Mouse (Mus musculus): Measurements from ENCODE around the gene Kcne1. TPM values are rescaled to one million over a fixed set of nuclear protein-coding genes. Genes with fewer than 3 reads are reported as not detected.

Gene Kcne1
- polyA plus RNA-seq, 1 experiment from 2014 or later: not detected

DNA sequence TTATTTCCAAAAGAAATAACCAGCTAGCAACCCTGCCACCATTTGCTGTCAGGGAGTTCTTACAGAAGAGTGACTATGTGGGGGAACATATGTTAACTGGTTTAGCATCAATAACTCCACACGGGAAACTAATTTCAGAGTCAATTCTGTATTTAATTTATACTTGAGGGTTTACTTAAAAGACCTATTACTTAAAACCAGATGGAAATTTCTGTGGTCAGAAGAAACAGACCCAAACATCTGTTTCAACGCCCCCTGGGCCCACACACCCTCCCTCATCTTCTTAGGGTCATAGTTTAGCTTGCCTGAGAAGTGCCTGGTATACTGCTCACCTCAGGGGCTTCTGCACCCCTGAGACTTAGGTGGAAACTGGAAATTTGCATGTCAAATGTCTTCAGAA is 5.4 kb downstream of the Kcne1 start:
- Histone ChIP-seq H3K4me3 (no peak overlapping the region), H3K4me2 (no peak overlapping the region), H3K9me3 (no peaks in the 10 kb centered on the region), H3K27me3 (replicated peaks) (no peaks in the 10 kb centered on the region), H3K36me3 (replicated peaks) (no peaks in the 10 kb centered on the region), H3K4me1 (peaks cover 3% of the 10 kb centered on the region; the same call in 1 of the 2 replicates), H3K9ac (no peak overlapping the region), H3K27ac (no peak overlapping the region)
- no peak for ATAC-seq (replicated peaks)
- WGBS: 78% methylated on average over 2 of the region's 2 CpGs

GRCm38 (mm10) chr16:92353295-92353694 is 6.0 kb downstream of the Kcne1 start:
- Histone ChIP-seq H3K27me3 (replicated peaks) (no peaks in the 10 kb centered on the region), H3K9ac (no peak overlapping the region), H3K27ac (no peak overlapping the region), H3K4me1 (peaks cover 3% of the 10 kb centered on the region; the same call in 1 of the 2 replicates), H3K4me2 (no peak overlapping the region), H3K36me3 (replicated peaks) (no peaks in the 10 kb centered on the region), H3K4me3 (no peak overlapping the region), H3K9me3 (no peaks in the 10 kb centered on the region)
- no peak for ATAC-seq (replicated peaks)
- WGBS: 86% methylated on average over 12 of the region's 12 CpGs

DNA sequence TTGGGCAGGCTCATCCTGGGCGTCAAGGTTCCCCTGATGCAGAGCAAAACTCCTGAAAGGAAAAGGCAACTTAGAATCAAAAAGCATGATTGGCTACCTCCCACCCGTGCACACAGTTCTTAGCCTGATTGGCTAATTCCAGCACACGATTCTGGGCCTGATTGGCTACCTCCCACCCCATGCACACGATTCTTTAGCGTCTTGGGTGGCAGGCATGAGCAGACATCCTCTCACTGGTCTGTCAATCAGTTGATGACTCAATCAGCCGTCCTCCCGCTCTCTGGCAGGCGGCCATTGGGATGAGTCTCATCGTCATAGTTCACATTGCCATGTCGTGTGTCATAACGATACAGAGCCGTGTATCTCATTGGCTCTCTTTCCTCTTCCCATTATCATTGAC is 10.3 kb downstream of the Kcne1 start:
- H3K27me3 ChIP-seq (replicated peaks): no peaks in the 10 kb centered on the region
- no peak overlapping the region for H3K4me2 ChIP-seq
- H3K4me3 ChIP-seq: no peak overlapping the region
- no peak overlapping the region for H3K9ac ChIP-seq
- ATAC-seq (replicated peaks): 0 out of 2 replicates have a peak, but pooled peaks have one; percentile 27
- H3K27ac ChIP-seq: no peak overlapping the region
- 58% methylated on average over 12 of the region's 12 CpGs for WGBS
- H3K4me1 ChIP-seq: 0 out of 2 replicates have a peak, but pooled peaks cover 4% of the 10 kb centered on the region
- H3K36me3 ChIP-seq (replicated peaks): no peaks in the 10 kb centered on the region
- no peaks in the 10 kb centered on the region for H3K9me3 ChIP-seq

GRCm38 (mm10) chr16:92346297-92346916 is 12.9 kb downstream of the Kcne1 start:
- Histone ChIP-seq H3K27ac (no peak overlapping the region), H3K36me3 (replicated peaks) (no peaks in the 10 kb centered on the region), H3K4me2 (no peak overlapping the region), H3K9ac (no peak overlapping the region), H3K4me3 (no peak overlapping the region), H3K9me3 (no peaks in the 10 kb centered on the region), H3K4me1 (peaks cover 4% of the 10 kb centered on the region; the same call in 1 of the 2 replicates), H3K27me3 (replicated peaks) (no peaks in the 10 kb centered on the region)
- no peak for ATAC-seq (replicated peaks)
- 55% methylated on average over 13 of the region's 13 CpGs for WGBS

DNA sequence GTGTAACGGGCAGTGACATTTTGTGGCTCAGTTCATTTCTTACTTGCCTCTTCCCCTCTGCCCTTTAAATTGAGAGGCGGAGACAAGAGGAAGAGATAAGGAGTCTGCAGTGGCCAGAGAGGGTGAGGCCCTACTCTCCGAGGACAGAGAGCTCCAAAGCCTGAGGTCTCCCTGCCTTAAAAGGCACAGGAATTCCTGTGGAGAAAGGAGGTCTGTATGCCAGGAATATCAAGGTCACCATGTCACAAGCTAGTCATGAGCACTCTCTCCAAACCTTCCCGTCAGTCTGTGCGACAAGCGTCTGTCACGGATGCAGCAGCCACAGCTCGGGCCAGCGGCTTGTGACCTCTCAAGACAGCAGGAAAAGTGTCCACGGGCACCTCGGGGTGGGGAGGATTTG is 14.1 kb downstream of the Kcne1 start:
- Histone ChIP-seq H3K27ac (no peak overlapping the region), H3K9ac (no peak overlapping the region), H3K9me3 (no peaks in the 10 kb centered on the region), H3K4me3 (no peak overlapping the region), H3K36me3 (replicated peaks) (no peaks in the 10 kb centered on the region), H3K4me1 (peaks cover 13% of the 10 kb centered on the region; the same call in 1 of the 2 replicates), H3K4me2 (no peak overlapping the region), H3K27me3 (replicated peaks) (no peaks in the 10 kb centered on the region)
- no peak for ATAC-seq (replicated peaks)
- WGBS: 68% methylated on average over 11 of the region's 11 CpGs

DNA sequence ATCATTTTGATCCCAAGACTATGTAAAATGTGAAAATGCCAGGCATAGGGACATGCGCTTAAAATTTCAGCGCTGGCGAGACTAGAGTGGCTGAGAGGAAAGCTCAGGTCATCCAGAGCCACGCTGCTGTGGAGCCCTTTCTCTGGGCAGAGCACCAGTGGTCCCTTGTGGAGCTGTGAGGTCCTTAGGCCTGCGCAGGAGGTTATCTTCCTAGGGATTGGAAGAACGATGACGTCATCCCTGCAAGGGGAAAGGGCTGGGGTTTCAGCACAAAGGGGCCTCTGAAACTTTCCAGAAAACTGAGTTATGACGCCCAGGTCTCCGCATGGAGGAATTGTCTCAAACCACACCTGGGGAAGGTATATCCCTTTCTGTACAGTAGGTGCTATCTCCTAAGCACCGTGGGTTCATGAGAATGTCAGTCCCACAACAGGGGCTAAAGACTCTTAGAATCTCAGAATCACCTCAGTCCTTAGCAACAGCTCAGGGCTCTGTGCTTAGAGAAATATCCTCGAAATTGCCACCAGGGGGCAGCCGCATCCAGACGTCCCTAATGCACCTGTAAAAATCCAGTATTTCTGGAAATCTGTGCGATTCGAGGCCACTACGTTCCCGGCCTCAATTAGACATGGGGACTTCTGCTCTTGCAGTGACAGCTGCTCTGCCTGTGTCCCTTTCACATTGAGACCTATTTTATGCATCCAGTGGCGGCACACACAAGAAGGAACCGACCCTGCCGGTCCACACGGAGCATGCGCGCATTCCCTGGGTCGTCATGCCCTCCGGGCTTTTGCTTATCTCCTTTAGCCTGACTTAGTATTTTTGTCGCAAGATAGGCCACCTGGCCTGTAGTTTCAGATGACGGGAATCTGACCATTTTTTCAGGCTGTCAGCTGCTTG is 18.4 kb downstream of the Kcne1 start:
- no peaks in the 10 kb centered on the region for H3K9me3 ChIP-seq
- peak overlapping the region; percentile 42; the same call in 1 of the 2 replicates for H3K9ac ChIP-seq
- no peaks in the 10 kb centered on the region for H3K27me3 ChIP-seq (replicated peaks)
- H3K27ac ChIP-seq: peak overlapping the region; percentile 61; the same call in 1 of the 2 replicates
- H3K4me2 ChIP-seq: peak overlapping the region; percentile 58
- H3K4me3 ChIP-seq: peak overlapping the region; percentile 32
- peaks cover 14% of the 10 kb centered on the region; the same call in 1 of the 2 replicates for H3K4me1 ChIP-seq
- ATAC-seq (replicated peaks): peak; percentile 78
- H3K36me3 ChIP-seq (replicated peaks): no peaks in the 10 kb centered on the region
- WGBS: 29% methylated on average over 27 of the region's 27 CpGs

- peaks cover 12% of the 10 kb centered on the region; the same call in 1 of the 2 replicates for H3K4me1 ChIP-seq
- no peaks in the 10 kb centered on the region for H3K36me3 ChIP-seq (replicated peaks)
- ATAC-seq (replicated peaks): 0 out of 2 replicates have a peak, but pooled peaks have one; percentile 35
- no peak overlapping the region for H3K27ac ChIP-seq
- H3K9ac ChIP-seq: no peak overlapping the region
- 7% methylated on average over 9 of the region's 9 CpGs for WGBS
- no peak overlapping the region; the same call in 1 of the 2 replicates for H3K4me2 ChIP-seq
- H3K9me3 ChIP-seq: no peaks in the 10 kb centered on the region
- H3K4me3 ChIP-seq: no peak overlapping the region
- no peaks in the 10 kb centered on the region for H3K27me3 ChIP-seq (replicated peaks)
Observed at GRCm38 (mm10) chr16:92336280-92336679, 23.0 kb downstream of the Kcne1 start.

GRCm38 (mm10) chr16:92334600-92334999 is 24.7 kb downstream of the Kcne1 start:
- H3K27me3 ChIP-seq (replicated peaks): no peaks in the 10 kb centered on the region
- WGBS: 62% methylated on average over 9 of the region's 9 CpGs
- no peak overlapping the region for H3K27ac ChIP-seq
- H3K4me1 ChIP-seq: 0 out of 2 replicates have a peak, but pooled peaks cover 4% of the 10 kb centered on the region
- H3K36me3 ChIP-seq (replicated peaks): no peaks in the 10 kb centered on the region
- H3K4me3 ChIP-seq: no peak overlapping the region
- no peak for ATAC-seq (replicated peaks)
- no peak overlapping the region for H3K4me2 ChIP-seq
- H3K9ac ChIP-seq: no peak overlapping the region
- H3K9me3 ChIP-seq: no peaks in the 10 kb centered on the region

DNA sequence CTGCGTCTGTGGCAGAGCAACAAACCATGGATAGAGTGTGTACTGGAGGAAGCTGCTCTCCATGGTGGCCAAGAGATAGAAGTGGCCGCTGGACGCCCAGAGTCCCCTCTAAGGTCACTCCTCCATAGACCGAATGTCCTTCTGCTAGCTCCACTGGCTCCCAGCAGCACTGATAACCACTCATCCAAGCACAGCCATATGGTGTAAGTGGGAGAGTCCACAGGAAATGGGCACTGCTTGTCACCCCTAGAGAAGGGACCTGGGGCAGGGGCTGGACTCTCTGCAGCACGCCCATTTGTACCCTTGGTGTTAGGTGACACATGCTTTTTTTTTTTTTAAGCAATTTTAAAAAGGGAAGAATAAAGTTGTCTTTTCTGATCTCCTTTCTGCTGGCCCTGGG is 28.3 kb downstream of the Kcne1 start:
- Histone ChIP-seq H3K36me3 (replicated peaks) (no peaks in the 10 kb centered on the region), H3K4me3 (no peak overlapping the region), H3K27me3 (replicated peaks) (no peaks in the 10 kb centered on the region), H3K4me1 (no peaks in the 10 kb centered on the region), H3K9me3 (no peaks in the 10 kb centered on the region), H3K9ac (no peak overlapping the region), H3K4me2 (no peak overlapping the region), H3K27ac (no peak overlapping the region)
- WGBS: 80% methylated on average over 5 of the region's 5 CpGs
- ATAC-seq (replicated peaks): no peak

- no peak overlapping the region for H3K4me3 ChIP-seq
- H3K4me2 ChIP-seq: no peak overlapping the region
- WGBS: 91% methylated on average over 10 of the region's 10 CpGs
- H3K27ac ChIP-seq: no peak overlapping the region
- H3K9me3 ChIP-seq: no peaks in the 10 kb centered on the region
- ATAC-seq (replicated peaks): no peak
- no peaks in the 10 kb centered on the region for H3K27me3 ChIP-seq (replicated peaks)
- H3K4me1 ChIP-seq: peaks cover 2% of the 10 kb centered on the region; the same call in 1 of the 2 replicates
- no peak overlapping the region for H3K9ac ChIP-seq
- H3K36me3 ChIP-seq (replicated peaks): no peaks in the 10 kb centered on the region
Observed at GRCm38 (mm10) chr16:92327911-92328310, 31.4 kb downstream of the Kcne1 start.

GRCm38 (mm10) chr16:92325062-92325406 is 34.2 kb downstream of the Kcne1 start:
- WGBS: 9% methylated on average over 1 of the region's 1 CpGs
- H3K9ac ChIP-seq: no peak overlapping the region
- H3K4me1 ChIP-seq: peaks cover 2% of the 10 kb centered on the region; the same call in 1 of the 2 replicates
- no peaks in the 10 kb centered on the region for H3K9me3 ChIP-seq
- no peak overlapping the region for H3K27ac ChIP-seq
- ATAC-seq (replicated peaks): no peak
- no peak overlapping the region for H3K4me3 ChIP-seq
- H3K36me3 ChIP-seq (replicated peaks): no peaks in the 10 kb centered on the region
- H3K27me3 ChIP-seq (replicated peaks): no peaks in the 10 kb centered on the region
- no peak overlapping the region for H3K4me2 ChIP-seq

DNA sequence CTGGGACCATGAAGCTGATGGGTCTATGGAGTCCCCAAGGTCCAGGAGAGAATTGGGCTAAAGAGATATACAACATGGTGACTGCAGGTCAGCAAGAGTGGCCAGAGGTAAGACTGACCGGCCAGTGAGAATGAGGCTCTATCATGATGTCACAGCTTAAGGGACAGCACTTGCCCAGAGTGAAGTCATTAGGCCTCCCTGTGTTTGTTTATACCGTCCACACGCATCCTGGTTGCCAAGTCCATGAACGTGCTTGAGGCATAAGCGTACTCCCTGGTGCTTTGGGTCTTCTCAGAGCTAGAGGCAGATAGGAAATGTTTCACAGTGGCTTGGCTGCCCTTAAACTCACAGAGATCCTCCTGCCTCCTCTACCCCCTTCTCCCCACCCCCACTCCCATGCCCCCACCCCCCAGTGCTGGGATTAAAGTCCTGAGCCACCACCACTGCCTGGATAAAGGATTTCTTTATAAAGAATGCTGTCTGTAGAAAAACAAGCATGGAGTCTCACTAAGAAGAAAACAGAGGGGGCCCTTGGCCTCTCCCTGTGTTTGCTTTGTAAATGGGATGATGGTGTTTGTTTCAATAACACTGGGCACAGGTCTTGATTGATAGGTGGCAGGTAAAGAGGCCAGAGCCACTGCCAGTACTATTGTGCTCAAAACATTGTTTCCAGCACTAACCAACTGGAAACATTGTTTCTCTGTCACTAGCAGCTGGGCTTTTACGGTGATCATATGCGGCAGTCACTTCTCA is 34.8 kb downstream of the Kcne1 start:
- ATAC-seq (replicated peaks): no peak
- no peaks in the 10 kb centered on the region for H3K9me3 ChIP-seq

More for the DNA sequence above, 34.8 kb downstream of the Kcne1 start:
- Histone ChIP-seq H3K27ac (no peak overlapping the region), H3K4me3 (no peak overlapping the region), H3K27me3 (replicated peaks) (no peaks in the 10 kb centered on the region), H3K4me1 (peaks cover 2% of the 10 kb centered on the region; the same call in 1 of the 2 replicates), H3K4me2 (no peak overlapping the region), H3K36me3 (replicated peaks) (no peaks in the 10 kb centered on the region), H3K9ac (no peak overlapping the region)
- WGBS: 14% methylated on average over 7 of the region's 7 CpGs
